Comparison of ENCODE assay signal across 18 mouse cellular contexts in genomic region chr12:104933800-104934199, GRCm38 (mm10).
"Had no signal": no experiment of that assay in that cellular context is flagged by ENCODE, and none has a peak within 500 bp of the region (broad histone marks: within the 10 kb centered on the region; RNA-seq: fewer than 3 reads in every experiment).

No protein-coding gene starts in this region.

- H3K36me3 ChIP-seq: limb, embryonic 15.5 days; lung, embryonic 15.5 days; midbrain, embryonic 10.5 days; neural tube, embryonic 13.5 days; neural tube, embryonic 15.5 days had no signal

- H3K27me3 ChIP-seq: liver, embryonic 15.5 days; lung, embryonic 15.5 days; neural tube, embryonic 15.5 days had no signal

- H3K9ac ChIP-seq: limb, embryonic 15.5 days; liver, embryonic 15.5 days; lung, embryonic 15.5 days; neural tube, embryonic 13.5 days; neural tube, embryonic 15.5 days had no signal

- H3K9me3 ChIP-seq: liver, embryonic 15.5 days; midbrain, embryonic 10.5 days; neural tube, embryonic 15.5 days had no signal

- H3K4me3 ChIP-seq: limb, embryonic 15.5 days; liver, embryonic 15.5 days; lung, embryonic 15.5 days; midbrain, embryonic 10.5 days; myocyte; neural tube, embryonic 13.5 days; neural tube, embryonic 15.5 days had no signal

- ATAC-seq: lung, postnatal 0 days; midbrain, embryonic 16.5 days had no signal

- H3K4me1 ChIP-seq: liver, embryonic 15.5 days; lung, embryonic 15.5 days; midbrain, embryonic 10.5 days had no signal

- H3K27ac ChIP-seq: limb, embryonic 15.5 days; liver, embryonic 15.5 days; lung, embryonic 15.5 days; macrophage; midbrain, embryonic 10.5 days; neural tube, embryonic 13.5 days; neural tube, embryonic 15.5 days had no signal

- H3K4me2 ChIP-seq: limb, embryonic 15.5 days; liver, embryonic 15.5 days; lung, embryonic 15.5 days; neural tube, embryonic 13.5 days; neural tube, embryonic 15.5 days had no signal

- DNase-seq: lung, adult 2 months; midbrain, embryonic 14.5 days; retina, postnatal 1 day; right cerebral cortex, adult 18-20 months; right cerebral cortex, postnatal 25 days; right cerebral cortex, postnatal 4 days; spleen, adult 18-20 months; thymus, postnatal 25 days had no signal
